7 mouse cellular contexts compared by ENCODE assay signal in the genomic region with DNA sequence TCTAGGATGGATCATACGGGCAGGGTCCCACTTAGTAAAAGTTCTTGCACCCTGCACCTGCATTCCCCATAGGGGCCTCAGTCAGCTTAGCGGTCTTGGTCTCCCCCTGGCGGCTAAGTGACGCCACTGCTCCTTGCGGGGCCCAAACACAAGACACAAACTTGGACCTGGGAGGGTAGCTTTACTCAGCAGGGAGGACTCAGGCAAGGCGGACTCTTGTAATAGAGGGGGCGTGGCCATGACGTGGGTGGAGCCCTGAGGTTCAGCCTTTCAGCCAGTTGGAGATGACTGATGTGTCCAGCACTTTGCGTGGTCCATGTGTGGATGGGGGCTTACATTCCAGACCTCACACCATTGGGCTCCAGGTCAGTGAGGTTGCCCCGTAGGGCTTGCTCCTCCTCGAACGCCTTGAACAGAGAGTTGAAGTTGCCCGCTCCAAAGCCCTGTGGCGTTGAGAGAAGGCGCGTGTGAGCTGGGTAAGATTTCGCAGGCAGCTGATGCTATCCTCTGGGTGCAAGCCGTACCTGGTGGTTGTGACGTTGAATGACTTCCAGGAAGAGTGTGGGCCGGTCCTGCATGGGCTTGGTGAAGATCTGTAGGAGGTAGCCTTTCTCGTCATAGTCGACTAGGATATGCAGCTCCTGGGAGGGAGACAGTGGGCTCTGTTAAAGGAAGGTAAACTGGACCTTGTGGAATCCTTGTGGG. TPM values are rescaled to one million over a fixed set of nuclear protein-coding genes. Genes with fewer than 3 reads are reported as not detected.
DNase-seq lines count a peak whose midpoint lies in the region; ATAC-seq lines count a peak whose summit lies in the region.

No protein-coding gene starts in this region.

- intact Hi-C loops in left cerebral cortex, postnatal 36 days (cut with DNase I): loop anchor here (2.0 to 5.0 kb wide), 2 partner anchors 54 to 107 kb away; no protein-coding TSS in a partner anchor

- H3K4me3 ChIP-seq in intestine, embryonic 15.5 days (replicated peaks): no peak overlapping the region; the same call in 1 of the 2 replicates
- H3K4me3 ChIP-seq in midbrain, embryonic 11.5 days (ENCODE audit: low read depth, low read length): peak overlapping the region; percentile 10; the same call in 1 of the 2 replicates

- H3K36me3 ChIP-seq in intestine, embryonic 15.5 days: 0 out of 2 replicates have a peak, but pooled peaks cover 1% of the 10 kb centered on the region
- peaks cover 1% of the 10 kb centered on the region; the same call in 1 of the 2 replicates for H3K36me3 ChIP-seq in midbrain, embryonic 11.5 days (ENCODE audit: control insufficient read depth, insufficient read depth, low read length)

- DNase-seq in adrenal gland, adult 8-10 months: peak; percentile 74
- DNase-seq in embryo, embryonic 9.5 days (ENCODE audit: extremely low spot score): peak; percentile 91
- peak; percentile 72 to 82 for DNase-seq in gastrocnemius, postnatal 4 days (ENCODE audit: low spot score in 2 of 2)
- peak; percentile 80 to 83 for DNase-seq in left cerebral cortex, postnatal 36 days (ENCODE audit: low spot score in 2 of 2)
- peak; percentile 99 for DNase-seq in midbrain, embryonic 11.5 days (ENCODE audit: low spot score, missing footprints)
- peak; percentile 84 for DNase-seq in right cerebral cortex, postnatal 4 days

- H3K27me3 ChIP-seq in intestine, embryonic 15.5 days (replicated peaks): no peaks in the 10 kb centered on the region
- no peaks in the 10 kb centered on the region for H3K27me3 ChIP-seq in midbrain, embryonic 11.5 days (ENCODE audit: control insufficient read depth, insufficient read depth, low read length)

- 0 out of 2 replicates have a peak, but pooled peaks cover 2% of the 10 kb centered on the region for H3K4me1 ChIP-seq in intestine, embryonic 15.5 days (replicated peaks)
- H3K4me1 ChIP-seq in midbrain, embryonic 11.5 days (ENCODE audit: control insufficient read depth, insufficient read depth, low read length): 0 out of 2 replicates have a peak, but pooled peaks cover 3% of the 10 kb centered on the region

- ATAC-seq in intestine, embryonic 15.5 days: peak; percentile 90
- peak; percentile 88 for ATAC-seq in midbrain, embryonic 11.5 days (ENCODE audit: low FRiP score)

- H3K4me2 ChIP-seq in intestine, embryonic 15.5 days (replicated peaks): peak overlapping the region; percentile 54
- peak overlapping the region; percentile 33 for H3K4me2 ChIP-seq in midbrain, embryonic 11.5 days

- H3K9me3 ChIP-seq in intestine, embryonic 15.5 days: no peaks in the 10 kb centered on the region
- H3K9me3 ChIP-seq in midbrain, embryonic 11.5 days (ENCODE audit: control insufficient read depth, low read length): no peaks in the 10 kb centered on the region

- H3K9ac ChIP-seq in intestine, embryonic 15.5 days: no peak overlapping the region
- H3K9ac ChIP-seq in midbrain, embryonic 11.5 days (ENCODE audit: low read length): no peak overlapping the region

- H3K27ac ChIP-seq in intestine, embryonic 15.5 days: no peak overlapping the region
- no peak overlapping the region for H3K27ac ChIP-seq in midbrain, embryonic 11.5 days (ENCODE audit: low read depth, low read length)

- WGBS in intestine, embryonic 15.5 days: 9% methylated on average over 22 of the region's 22 CpGs
- 18% methylated on average over 22 of the region's 22 CpGs for WGBS in midbrain, embryonic 11.5 days

RNA-seq across cellular contexts. Expression of a gene that starts 2.6 kb away (rescaled TPM):
- total RNA-seq in adrenal gland, adult 8-10 months (2022): 10 to 100 TPM; 23.3 to 33.3 (median 28.0) TPM
- 10 to 100 TPM; 28.3 to 32.2 TPM for total RNA-seq in gastrocnemius, postnatal 4 days (2021)
- polyA plus RNA-seq in intestine, embryonic 15.5 days (2015; fragmentation: Nextera tagmentation; extraction: Ambion mirVana): 68.5 and 69.1 TPM in 2 replicates
- 10 to 100 TPM; 28.6 to 29.6 TPM for total RNA-seq in left cerebral cortex, postnatal 36 days (2021)
- polyA plus RNA-seq in midbrain, embryonic 11.5 days (2014; fragmentation: Nextera tagmentation; extraction: Ambion mirVana): 59.6 and 60.7 TPM in 2 replicates

RNA-seq across cellular contexts. Expression of a gene that starts 10.7 kb away (rescaled TPM):
- total RNA-seq in adrenal gland, adult 8-10 months (2022): 1 to 10 TPM in 3 of 4 experiments, not detected in 1; 1.2 to 1.5 (median 1.3) TPM
- 1 to 10 TPM in 1 of 2 experiments, under 1 TPM in 1; 0.42 to 2.4 TPM for total RNA-seq in gastrocnemius, postnatal 4 days (2021)
- 4.7 and 6.8 TPM in 2 replicates for polyA plus RNA-seq in intestine, embryonic 15.5 days (2015; fragmentation: Nextera tagmentation; extraction: Ambion mirVana)
- total RNA-seq in left cerebral cortex, postnatal 36 days (2021): not detected
- not detected in 2 replicates for polyA plus RNA-seq in midbrain, embryonic 11.5 days (2014; fragmentation: Nextera tagmentation; extraction: Ambion mirVana)

RNA-seq across cellular contexts. Expression of a gene that starts 29.8 kb away (rescaled TPM):
- 10 to 100 TPM; 24.2 to 40.1 (median 32.6) TPM for total RNA-seq in adrenal gland, adult 8-10 months (2022)
- 10 to 100 TPM; 21.0 to 21.4 TPM for total RNA-seq in gastrocnemius, postnatal 4 days (2021)
- polyA plus RNA-seq in intestine, embryonic 15.5 days (2015; fragmentation: Nextera tagmentation; extraction: Ambion mirVana): 7.6 and 8.4 TPM in 2 replicates
- total RNA-seq in left cerebral cortex, postnatal 36 days (2021): 10 to 100 TPM; 27.9 to 35.0 TPM
- polyA plus RNA-seq in midbrain, embryonic 11.5 days (2014; fragmentation: Nextera tagmentation; extraction: Ambion mirVana): 9.8 and 10.0 TPM in 2 replicates

RNA-seq across cellular contexts. Expression of a gene that starts 39.3 kb away (rescaled TPM):
- total RNA-seq in adrenal gland, adult 8-10 months (2022): 1 to 10 TPM; 1.3 to 4.4 (median 3.3) TPM
- under 1 TPM; 0.91 to 0.93 TPM for total RNA-seq in gastrocnemius, postnatal 4 days (2021)
- 1.7 and 2.3 TPM in 2 replicates for polyA plus RNA-seq in intestine, embryonic 15.5 days (2015; fragmentation: Nextera tagmentation; extraction: Ambion mirVana)
- total RNA-seq in left cerebral cortex, postnatal 36 days (2021): 10 to 100 TPM; 51.3 to 53.0 TPM
- 1.6 TPM in 2 replicates for polyA plus RNA-seq in midbrain, embryonic 11.5 days (2014; fragmentation: Nextera tagmentation; extraction: Ambion mirVana)
